Mouse (Mus musculus) MEL (cell line): Measurements from ENCODE around the gene Il2. TPM values are rescaled to one million over a fixed set of nuclear protein-coding genes. Genes with fewer than 3 reads are reported as not detected.

Experiments used
- DNase-seq: peaks from one replicate; pipeline ENCODE4 v3.0.0; 2011; ENCODE audit warnings: low read depth, low spot score
- H3K27ac ChIP-seq: 2 replicates; pipeline ENCODE4 v1.5.1; 2012; ENCODE audit warnings: low read depth, mild to moderate bottlenecking, control low read depth, low read length, moderate library complexity; ENCODE audit not compliant: control insufficient read depth
- H3K27me3 ChIP-seq, 2 experiments: fragments of 150-350 bp in 1 of 2; sonication (generic) in 1 of 2; 2 replicates each; pipeline ENCODE4 v1.6.1; 2012; ENCODE audit warnings: low read length in 2 of 2, mild to moderate bottlenecking in 2 of 2, improper control_type of control experiment in 1 of 2, moderate library complexity in 1 of 2; ENCODE audit not compliant: insufficient read depth in 2 of 2, control insufficient read depth in 1 of 2
- H3K36me3 ChIP-seq, 2 experiments: 2 replicates each; pipeline ENCODE4 v1.6.1; 2012 to 2014; ENCODE audit warnings: low read length in 2 of 2, improper control_type of control experiment in 1 of 2, inconsistent platforms in 1 of 2, mild to moderate bottlenecking in 1 of 2; ENCODE audit not compliant: insufficient read depth in 2 of 2, control insufficient read depth in 1 of 2
- H3K4me1 ChIP-seq, 2 experiments: fragments of 150-350 bp in 1 of 2; sonication (generic) in 1 of 2; 2 replicates each; pipeline ENCODE4 v1.6.1; 2012; ENCODE audit warnings: low read length in 2 of 2, improper control_type of control experiment in 1 of 2, mild to moderate bottlenecking in 1 of 2; ENCODE audit not compliant: insufficient read depth in 2 of 2, control insufficient read depth in 1 of 2
- H3K4me3 ChIP-seq, 2 experiments: fragments of 150-350 bp in 1 of 2; sonication (generic) in 1 of 2; 2 replicates each; pipeline ENCODE4 v1.5.1; 2012; ENCODE audit warnings: low read depth in 2 of 2, low read length in 2 of 2, mild to moderate bottlenecking in 2 of 2, moderate library complexity in 2 of 2, control low read depth in 1 of 2, improper control_type of control experiment in 1 of 2; ENCODE audit not compliant: control insufficient read depth in 1 of 2, insufficient read depth in 1 of 2
- H3K79me2 ChIP-seq: 2 replicates; pipeline ENCODE4 v1.6.1; 2012; ENCODE audit warnings: mild to moderate bottlenecking, low read length, moderate library complexity; ENCODE audit not compliant: control insufficient read depth, poor library complexity, insufficient read depth
- H3K9ac ChIP-seq: 2 replicates; pipeline ENCODE4 v1.6.1; 2012; ENCODE audit warnings: low read depth, mild to moderate bottlenecking, control low read depth, low read length, moderate library complexity; ENCODE audit not compliant: control insufficient read depth, poor library complexity, severe bottlenecking
- H3K9me3 ChIP-seq: fragments of 150-350 bp; sonication (generic); replicated peaks from 2 replicates; pipeline ENCODE4 v1.6.1; 2012; ENCODE audit warnings: mild to moderate bottlenecking, low read length, improper control_type of control experiment, moderate library complexity; ENCODE audit not compliant: insufficient read depth
- BHLHE40 ChIP-seq: IDR thresholded peaks from 2 replicates; pipeline ENCODE4 v1.6.1; 2012; ENCODE audit warnings: low read depth, mild to moderate bottlenecking, inconsistent platforms, low read length, improper control_type of control experiment, borderline replicate concordance
- CHD2 ChIP-seq: IDR thresholded peaks from 2 replicates; pipeline ENCODE4 v1.6.1; 2011; ENCODE audit warnings: low read length, improper control_type of control experiment
- CTCF ChIP-seq, 3 experiments: IDR thresholded peaks in 2 of 3; conservative IDR thresholded peaks in 1 of 3; 2 replicates each; pipeline ENCODE4 v1.5.1; 2011 to 2012; ENCODE audit warnings: low read length in 3 of 3, low read depth in 2 of 3, mild to moderate bottlenecking in 2 of 3, improper control_type of control experiment in 1 of 3, inconsistent platforms in 1 of 3, mixed read lengths in 1 of 3, moderate library complexity in 1 of 3; ENCODE audit not compliant: control insufficient read depth in 1 of 3, insufficient read depth in 1 of 3, poor library complexity in 1 of 3, severe bottlenecking in 1 of 3
- EP300 ChIP-seq, 2 experiments: IDR thresholded peaks; 2 replicates each; pipeline ENCODE4 v1.6.1; 2011; ENCODE audit warnings: improper control_type of control experiment in 2 of 2, low read length in 2 of 2, low read depth in 1 of 2, mild to moderate bottlenecking in 1 of 2
- ETS1 ChIP-seq: IDR thresholded peaks from 2 replicates; pipeline ENCODE4 v1.6.1; 2012; ENCODE audit warnings: low read depth, mild to moderate bottlenecking, inconsistent platforms, low read length, improper control_type of control experiment, moderate library complexity
- GATA1 ChIP-seq: IDR thresholded peaks from 2 replicates; pipeline ENCODE4 v1.6.1; 2011; ENCODE audit warnings: low read depth, low read length, improper control_type of control experiment
- HCFC1 ChIP-seq: IDR thresholded peaks from 2 replicates; pipeline ENCODE4 v1.6.1; 2012; ENCODE audit warnings: low read depth, mild to moderate bottlenecking, inconsistent platforms, low read length, improper control_type of control experiment, moderate library complexity
- JUND ChIP-seq: IDR thresholded peaks from 2 replicates; pipeline ENCODE4 v1.6.1; 2011; ENCODE audit warnings: low read depth, mild to moderate bottlenecking, improper control_type of control experiment, low read length
- KAT2A ChIP-seq: conservative IDR thresholded peaks from 2 replicates; pipeline ENCODE4 v1.6.1; 2012; ENCODE audit warnings: low read depth, low read length, improper control_type of control experiment, inconsistent platforms
- MAX ChIP-seq: IDR thresholded peaks from 2 replicates; pipeline ENCODE4 v1.6.1; 2011; ENCODE audit warnings: low read length, improper control_type of control experiment
- MAZ ChIP-seq: IDR thresholded peaks from 2 replicates; pipeline ENCODE4 v1.6.1; 2012; ENCODE audit warnings: low read depth, mild to moderate bottlenecking, inconsistent platforms, low read length, improper control_type of control experiment
- MEF2A ChIP-seq: IDR thresholded peaks from 2 replicates; pipeline ENCODE4 v1.6.1; 2014; ENCODE audit warnings: low read depth, mild to moderate bottlenecking, inconsistent platforms, low read length, improper control_type of control experiment; ENCODE audit not compliant: poor library complexity, insufficient replicate concordance, severe bottlenecking; ENCODE audit errors: extremely low read depth
- MXI1 ChIP-seq: IDR thresholded peaks from 2 replicates; pipeline ENCODE4 v1.6.1; 2011; ENCODE audit warnings: mild to moderate bottlenecking, low read depth, low read length, improper control_type of control experiment
- MYC ChIP-seq: IDR thresholded peaks from 2 replicates; pipeline ENCODE4 v1.6.1; 2011; ENCODE audit warnings: low read depth, mild to moderate bottlenecking, low read length, improper control_type of control experiment, moderate library complexity
- NELFE ChIP-seq: IDR thresholded peaks from 2 replicates; pipeline ENCODE4 v1.6.1; 2011; ENCODE audit warnings: low read depth, low read length, improper control_type of control experiment
- POLR2AphosphoS2 ChIP-seq: IDR thresholded peaks from 2 replicates; pipeline ENCODE4 v1.6.1; 2011; ENCODE audit warnings: low read length, improper control_type of control experiment
- RAD21 ChIP-seq: IDR thresholded peaks from 2 replicates; pipeline ENCODE4 v1.6.1; 2011; ENCODE audit warnings: mild to moderate bottlenecking, low read depth, low read length, improper control_type of control experiment
- RCOR1 ChIP-seq: IDR thresholded peaks from 2 replicates; pipeline ENCODE4 v1.6.1; 2012; ENCODE audit warnings: low read depth, mild to moderate bottlenecking, inconsistent platforms, low read length, improper control_type of control experiment
- TAL1 ChIP-seq: IDR thresholded peaks from 2 replicates; pipeline ENCODE4 v1.6.1; 2012; ENCODE audit warnings: mild to moderate bottlenecking, inconsistent platforms, low read length, moderate library complexity, mixed read lengths
- TCF12 ChIP-seq: IDR thresholded peaks from 2 replicates; pipeline ENCODE4 v1.6.1; 2014; ENCODE audit warnings: low read depth, mild to moderate bottlenecking, inconsistent platforms, low read length, improper control_type of control experiment, moderate library complexity
- USF1 ChIP-seq: IDR thresholded peaks from 2 replicates; pipeline ENCODE4 v1.6.1; 2014; ENCODE audit warnings: low read depth, mild to moderate bottlenecking, inconsistent platforms, low read length, improper control_type of control experiment, moderate library complexity
- ZC3H11A ChIP-seq: IDR thresholded peaks from 2 replicates; pipeline ENCODE4 v1.6.1; 2012; ENCODE audit warnings: low read depth, mild to moderate bottlenecking, inconsistent platforms, low read length, improper control_type of control experiment
- ZKSCAN1 ChIP-seq: IDR thresholded peaks from 2 replicates; pipeline ENCODE4 v1.6.1; 2012; ENCODE audit warnings: low read depth, mild to moderate bottlenecking, inconsistent platforms, low read length, improper control_type of control experiment, moderate library complexity
- ZMIZ1 ChIP-seq: IDR thresholded peaks from 2 replicates; pipeline ENCODE4 v1.6.1; 2012; ENCODE audit warnings: low read depth, mild to moderate bottlenecking, inconsistent platforms, low read length, improper control_type of control experiment, moderate library complexity
- ZNF384 ChIP-seq: IDR thresholded peaks from 2 replicates; pipeline ENCODE4 v1.6.1; 2012; ENCODE audit warnings: low read depth, mild to moderate bottlenecking, inconsistent platforms, low read length, improper control_type of control experiment
- polyA plus RNA-seq, 2 experiments: library from polyadenylated mRNA; stranded (reverse) in 1 of 2; unstranded in 1 of 2; fragments of >175 nt in 1 of 2; fragments of >200 nt in 1 of 2; gene quantifications; 2 replicates each; pipeline versions ENCODE4 v1.2.1 to v1.2.4; 2012; ENCODE audit warnings: low replicate concordance in 2 of 2, low read depth in 1 of 2; ENCODE audit not compliant: insufficient read length in 2 of 2, insufficient read depth in 1 of 2, missing spikeins in 1 of 2
- total RNA-seq: library from RNA; depleted of rRNA; stranded (reverse); fragments of 300-350 nt; gene quantifications from 2 replicates; pipeline ENCODE4 v1.2.3, GENCODE M21; 2012

Il2 gene
- total and polyA plus RNA-seq, 3 experiments: not detected

DNA sequence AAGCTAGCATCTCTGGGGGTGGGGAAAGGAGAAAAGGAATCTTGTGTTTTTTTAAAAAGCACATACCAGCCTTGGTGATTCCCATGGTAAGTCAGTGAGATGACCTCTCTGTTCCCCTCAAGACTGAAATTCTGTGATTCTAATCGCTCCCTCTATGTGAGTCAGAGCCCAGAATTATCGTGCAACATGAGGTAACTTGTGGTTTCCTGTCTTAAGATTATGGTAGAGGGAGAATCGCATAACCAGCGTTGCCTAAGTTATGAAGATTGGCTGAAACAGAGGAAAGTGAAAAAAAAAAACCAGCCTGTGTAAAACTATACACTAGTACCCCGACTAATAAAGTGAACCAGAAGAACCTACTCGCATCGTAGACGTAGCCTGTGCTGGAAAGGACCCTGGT, 47.5 kb upstream of the Il2 start:
- Histone ChIP-seq H3K79me2 (no peaks in the 10 kb centered on the region), H3K9ac (no peak overlapping the region), H3K36me3 (peaks cover 0 to 5% of the 10 kb centered on the region in 2 experiments; a peak in 2 of 4 replicates), H3K9me3 (no peaks in the 10 kb centered on the region), H3K27me3 (peaks cover 0 to 3% of the 10 kb centered on the region in 2 experiments; a peak in 2 of 4 replicates), H3K4me1 (peaks cover 0 to 5% of the 10 kb centered on the region in 2 experiments; a peak in 1 of 4 replicates), H3K27ac (no peak overlapping the region), H3K4me3 (no peak overlapping the region)
- TF ChIP-seq RCOR1 (peak; percentile 92), EP300 (IDR thresholded peaks at IDR 0.05; ENCODE audit: low read depth in 1 of 2, low read length in 2 of 2) (peak; percentile 42 to 56; a peak in 3 of 4 replicates), ZNF384 (peak; percentile 83), ETS1 (peak; percentile 42; the same call in 1 of the 2 replicates), GATA1 (peak; percentile 68), TCF12 (peak; percentile 34; the same call in 1 of the 2 replicates), MAZ (no peak), TAL1 (no peak), KAT2A (no peak)
- peak; percentile 63 for DNase-seq

DNA sequence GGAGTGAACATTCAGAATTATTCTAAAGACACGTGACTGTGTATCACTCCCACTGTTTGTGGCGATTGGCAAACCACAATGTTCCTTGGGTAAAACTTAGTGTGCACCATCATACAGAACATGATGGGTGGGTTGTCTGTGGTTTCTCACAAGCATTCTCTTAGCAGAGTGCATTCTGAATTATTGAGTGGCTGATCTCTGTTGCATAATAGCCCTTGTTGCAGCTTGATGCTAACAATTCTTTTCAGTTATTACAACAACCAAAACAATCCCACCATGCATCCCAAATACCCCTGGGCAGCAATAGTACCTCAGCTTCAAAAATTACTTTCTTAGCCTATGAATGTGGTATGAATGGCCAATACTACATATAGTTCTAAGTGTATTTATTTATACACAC, 43.5 kb upstream of the Il2 start:
- peaks cover 0 to 5% of the 10 kb centered on the region in 2 experiments; a peak in 2 of 4 replicates for H3K36me3 ChIP-seq
- no peaks in the 10 kb centered on the region for H3K9me3 ChIP-seq
- no peak for DNase-seq
- no peak for TF ChIP-seq ETS1
- no peak for TF ChIP-seq USF1
- TF ChIP-seq POLR2AphosphoS2: no peak
- no peak for TF ChIP-seq GATA1
- no peak for TF ChIP-seq MXI1
- no peak for TF ChIP-seq ZC3H11A
- no peak for TF ChIP-seq JUND
- TF ChIP-seq ZKSCAN1: no peak
- TF ChIP-seq TAL1: no peak
- TF ChIP-seq MYC: no peak
- no peak for TF ChIP-seq MAX
- TF ChIP-seq RAD21: no peak
- no peak for TF ChIP-seq HCFC1
- TF ChIP-seq NELFE: no peak
- TF ChIP-seq KAT2A: no peak
- TF ChIP-seq ZMIZ1: no peak
- TF ChIP-seq CHD2: no peak
- TF ChIP-seq CTCF (IDR thresholded peaks at IDR 0.05 in 2 of 3, conservative IDR thresholded peaks at IDR 0.05 in 1 of 3; ENCODE audit: control insufficient read depth in 1 of 3, insufficient read depth in 1 of 3, low read depth in 2 of 3, low read length in 3 of 3, poor library complexity in 1 of 3, severe bottlenecking in 1 of 3): no peak
- no peak for TF ChIP-seq BHLHE40
- TF ChIP-seq MEF2A: no peak
- TF ChIP-seq, all 39 proteins: peak for 0
- peaks cover 0 to 5% of the 10 kb centered on the region in 2 experiments; a peak in 1 of 4 replicates for H3K4me1 ChIP-seq
- no peak overlapping the region for H3K27ac ChIP-seq
- H3K9ac ChIP-seq: no peak overlapping the region
- no peaks in the 10 kb centered on the region for H3K79me2 ChIP-seq
- H3K4me3 ChIP-seq: no peak overlapping the region
- peaks cover 0 to under 1% of the 10 kb centered on the region in 2 experiments; a peak in 1 of 4 replicates for H3K27me3 ChIP-seq
